Mouse (Mus musculus) central nervous system, embryonic 14 days (tissue): ENCODE measurements around the gene Rnf25. TPM values are rescaled to one million over a fixed set of nuclear protein-coding genes. Genes with fewer than 3 reads are reported as not detected.

Experiments used
- polyA plus RNA-seq: library from polyadenylated mRNA; depleted of rRNA; stranded (reverse); fragments of >200 nt; gene quantifications from 2 replicates; pipeline ENCODE4 v1.2.3, GENCODE M21; 2012; rRNA removed

Gene Rnf25
- polyA plus RNA-seq: 148 and 159 TPM in 2 replicates

DNA sequence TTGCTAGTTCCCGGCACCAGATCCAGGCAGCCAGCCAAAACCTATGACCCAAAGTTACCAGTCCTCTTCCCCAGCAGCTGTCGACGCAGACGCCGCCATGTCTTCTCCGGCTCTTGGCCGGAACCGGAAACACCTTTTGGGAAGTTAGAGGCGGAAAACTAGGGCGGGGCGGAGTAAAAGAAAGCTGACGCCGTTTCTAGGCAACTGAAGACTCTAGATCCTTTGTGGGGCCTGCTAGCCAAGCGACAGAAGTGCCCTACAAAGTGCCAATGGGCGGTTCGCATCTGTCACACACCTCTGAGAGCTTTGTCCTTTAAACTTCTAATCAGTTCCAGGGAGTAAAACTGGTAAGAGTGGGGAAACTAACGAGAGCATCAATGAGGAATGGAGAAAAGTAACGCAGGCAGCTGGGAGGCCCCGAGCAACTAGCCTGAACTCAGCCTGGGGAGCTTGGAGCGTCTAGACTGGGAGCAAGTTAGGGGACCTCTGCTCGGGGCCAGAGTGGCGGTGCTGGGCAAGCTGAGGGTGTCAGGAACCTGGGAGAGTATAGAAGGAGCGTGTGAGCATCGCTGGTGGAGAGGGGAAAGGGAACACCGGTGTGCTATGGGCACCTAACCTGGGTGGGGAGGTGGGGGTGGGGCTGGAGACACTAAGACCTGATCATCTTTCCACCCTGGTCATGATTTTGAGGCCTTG, at the start of gene Rnf25, which contains the start of gene Stk36:
Rnf25 (minus strand) TSS at position 131 of the 696 bp plus-strand sequence.
Stk36 (plus strand) TSS at position 179 of the 696 bp plus-strand sequence.

DNA sequence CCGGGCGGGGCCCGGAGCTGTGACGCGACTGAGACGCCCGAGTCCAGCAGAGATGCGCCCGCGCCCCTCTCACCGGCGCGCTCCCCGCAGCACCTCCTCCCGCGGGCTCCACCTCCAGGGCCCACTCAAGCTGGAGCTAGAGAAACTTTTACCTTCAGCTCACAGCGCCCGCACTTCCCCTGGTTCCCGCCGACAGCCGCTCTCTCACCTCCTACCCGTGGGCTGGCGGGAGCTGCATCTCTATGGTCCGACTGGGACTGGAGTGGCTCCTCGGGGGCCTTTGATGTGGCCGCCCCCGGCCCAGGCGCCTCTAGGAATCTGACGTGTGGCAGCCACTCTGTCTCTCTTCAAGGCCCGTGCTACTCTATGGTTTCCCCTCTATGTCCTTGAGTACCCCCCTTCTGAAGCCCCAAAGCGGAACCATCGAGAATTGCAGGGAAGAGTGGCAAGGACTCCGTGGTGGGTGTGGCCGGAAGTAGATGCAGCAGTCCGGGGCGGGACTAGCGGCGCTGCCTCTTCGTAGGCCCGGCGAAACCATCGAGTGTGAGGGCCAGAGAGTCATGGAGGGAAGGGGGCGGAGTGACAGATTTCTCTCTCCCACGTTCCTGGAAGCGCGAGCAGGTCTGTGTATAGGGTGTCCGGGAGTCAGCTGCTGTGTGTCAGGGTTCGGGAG, 13.3 kb downstream of the Rnf25 start, which contains the start of the genes Zfp142 and Bcs1l:
Zfp142 (minus strand) TSS at position 474 of the 673 bp plus-strand sequence.
Bcs1l (plus strand) TSS at position 517 of the 673 bp plus-strand sequence.

DNA sequence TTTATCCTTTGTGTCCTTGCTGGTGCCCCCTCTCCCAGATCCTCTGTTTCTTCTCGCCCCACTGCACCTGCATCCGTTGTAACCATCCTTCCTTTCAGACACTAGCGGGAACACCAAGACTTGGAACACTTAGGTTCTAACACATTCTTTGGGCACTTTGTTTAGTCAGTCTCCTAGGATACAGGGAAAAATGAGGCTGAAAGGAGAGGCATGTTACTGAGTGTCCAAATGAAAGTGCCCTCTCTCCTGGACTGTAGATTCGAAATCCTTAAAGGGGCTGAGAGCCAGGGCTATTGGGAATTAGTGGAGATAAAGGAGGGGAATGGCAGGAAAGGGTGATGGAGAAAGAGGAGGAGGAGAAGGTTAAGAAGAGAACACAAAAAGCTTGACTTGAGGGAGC, 57.0 kb downstream of the Rnf25 start, which contains the start of gene Usp37:
Usp37 (minus strand) TSS at position 101 of the 400 bp plus-strand sequence.

Other genes with a start within 250 kb of the Rnf25 start
- 2.4 and 2.7 TPM in 2 replicates for gene Catip, start 239.3 kb downstream of the Rnf25 start, polyA plus RNA-seq
- 4.1 and 4.3 TPM in 2 replicates for gene Slc11a1, start 226.2 kb downstream of the Rnf25 start, polyA plus RNA-seq
- 40.5 and 53.6 TPM in 2 replicates for gene Ctdsp1, start 209.9 kb downstream of the Rnf25 start, polyA plus RNA-seq
- 0.05 and 0.06 TPM in 2 replicates for gene Vil1, start 192.0 kb downstream of the Rnf25 start, polyA plus RNA-seq
- gene Cnot9, start 95.3 kb downstream of the Rnf25 start, polyA plus RNA-seq: 50.3 and 54.8 TPM in 2 replicates
- gene Plcd4, start 58.5 kb downstream of the Rnf25 start, polyA plus RNA-seq: 2.6 and 3.4 TPM in 2 replicates
- 11.9 and 12.6 TPM in 2 replicates for gene Usp37, start 57.1 kb downstream of the Rnf25 start, polyA plus RNA-seq
- gene Zfp142, start 13.2 kb downstream of the Rnf25 start, polyA plus RNA-seq: 21.8 and 22.3 TPM in 2 replicates
- 27.5 and 28.9 TPM in 2 replicates for gene Bcs1l, start 13.1 kb downstream of the Rnf25 start, polyA plus RNA-seq
- 23.1 TPM in 2 replicates for gene Stk36, start within 50 bp of the Rnf25 start, polyA plus RNA-seq
- gene Ttll4, start 60.3 kb upstream of the Rnf25 start, polyA plus RNA-seq: 33.3 and 38.8 TPM in 2 replicates
- gene Cyp27a1, start 112.2 kb upstream of the Rnf25 start, polyA plus RNA-seq: 2.5 and 4.0 TPM in 2 replicates
- 0.07 and 0.98 TPM in 2 replicates for gene Prkag3, start 147.8 kb upstream of the Rnf25 start, polyA plus RNA-seq
- gene Wnt6, start 170.5 kb upstream of the Rnf25 start, polyA plus RNA-seq: 2.6 and 8.3 TPM in 2 replicates
- gene Wnt10a, start 190.1 kb upstream of the Rnf25 start, polyA plus RNA-seq: 0.34 and 1.1 TPM in 2 replicates